Mouse (Mus musculus): ENCODE measurements at regions not wholly inside any gene's neighbourhood (a gene's known extent, or its start where the extent isn't known, plus 50 kb on each side); places are given as distances from the start of the nearest gene placed in this dataset.

- TF ChIP-seq CTCF (IDR thresholded peaks at IDR 0.05; ENCODE audit: low read depth): no peak
- TF ChIP-seq EP300 (IDR thresholded peaks at IDR 0.05; ENCODE audit: low read depth): no peak
These were observed 52.3 kb upstream of the Stt3b start for GRCm38 (mm10) chr9:115362486-115362885.
